Mouse (Mus musculus): ENCODE results near the gene Spns3.

DNA sequence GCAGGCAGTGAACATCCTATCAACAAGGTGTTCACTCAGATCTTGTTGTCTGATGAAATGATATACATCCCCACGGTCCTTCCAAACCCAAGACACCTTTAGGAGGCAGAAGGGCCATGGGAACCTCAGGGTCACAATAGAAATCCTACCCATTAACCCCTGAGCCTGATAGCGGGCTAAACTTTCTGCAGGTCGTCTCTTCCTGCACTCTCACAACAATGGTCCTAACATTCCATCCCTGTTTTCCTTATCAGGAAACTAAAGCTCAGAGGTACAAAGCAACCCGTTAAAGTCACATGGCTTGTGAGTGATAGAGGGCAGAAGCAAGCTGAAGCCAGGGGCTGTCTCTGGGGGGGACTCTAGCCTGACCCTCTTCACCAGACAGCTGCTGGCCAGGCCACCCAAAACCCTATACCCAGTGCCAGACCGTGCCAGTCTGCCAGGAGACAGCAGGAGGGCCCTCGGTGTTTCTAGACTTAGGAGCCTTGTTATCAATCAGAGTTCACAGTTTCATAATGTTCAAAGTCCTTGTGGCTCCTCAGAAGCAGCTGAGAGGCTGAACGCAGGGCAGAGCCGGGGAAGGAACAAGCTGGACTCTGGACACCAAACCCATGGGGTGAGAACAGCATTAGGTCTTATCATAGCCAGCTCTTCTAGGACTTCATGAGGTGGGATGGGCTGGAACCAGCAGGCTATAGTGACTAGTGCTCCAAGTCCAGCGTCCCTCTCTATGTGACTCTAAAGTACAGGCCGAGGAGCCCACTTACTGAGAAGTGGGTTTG, 46.1 kb downstream of the Spns3 start:
- TF ChIP-seq CTCF (IDR thresholded peaks at IDR 0.05; ENCODE audit: low read depth) = no peak
- no peak for TF ChIP-seq EP300 (optimal IDR thresholded peaks at IDR 0.05)
